Mouse (Mus musculus): ENCODE results near the gene Xdh. TPM values are rescaled to one million over a fixed set of nuclear protein-coding genes. Genes with fewer than 3 reads are reported as not detected.
A peak's percentile ranks its signal among the peaks of the same experiment; 100 is the strongest.
"Not testable (repeated sequence)": the region's sequence is repeated elsewhere in the genome, so short reads cannot be mapped to it uniquely, and the experiment has no call there.

Xdh gene
- polyA plus RNA-seq, 1 experiment from 2014 or later = 2.6 TPM

- Histone ChIP-seq H3K27me3 (ENCODE audit: control insufficient read depth, insufficient read depth, low read length) (no peaks in the 10 kb centered on the region), H3K9me3 (replicated peaks; ENCODE audit: control insufficient read depth, low read length) (no peaks in the 10 kb centered on the region), H3K9ac (ENCODE audit: low read length) (no peak overlapping the region), H3K27ac (ENCODE audit: low read length) (no peak overlapping the region), H3K4me3 (ENCODE audit: low read length) (no peak overlapping the region), H3K4me1 (ENCODE audit: control insufficient read depth, insufficient read depth, low read length) (no peaks in the 10 kb centered on the region; the same call in 1 of the 2 replicates), H3K36me3 (ENCODE audit: control insufficient read depth, insufficient read depth) (no peaks in the 10 kb centered on the region), H3K4me2 (ENCODE audit: low read depth, low read length) (no peak overlapping the region)
- no peak for ATAC-seq (replicated peaks; ENCODE audit: extremely low read depth, insufficient read depth, low FRiP score)
- WGBS = 74% methylated on average over 1 of the region's 1 CpGs
Measured at GRCm38 (mm10) chr17:73847399-73847798, 102.6 kb downstream of the Xdh start.

- Histone ChIP-seq H3K9me3 (replicated peaks; ENCODE audit: control insufficient read depth, low read length) (no peaks in the 10 kb centered on the region), H3K4me3 (ENCODE audit: low read length) (no peak overlapping the region), H3K9ac (ENCODE audit: low read length) (no peak overlapping the region), H3K4me1 (ENCODE audit: control insufficient read depth, insufficient read depth, low read length) (no peaks in the 10 kb centered on the region), H3K4me2 (ENCODE audit: low read depth, low read length) (no peak overlapping the region), H3K36me3 (ENCODE audit: control insufficient read depth, insufficient read depth) (no peaks in the 10 kb centered on the region), H3K27me3 (ENCODE audit: control insufficient read depth, insufficient read depth, low read length) (no peaks in the 10 kb centered on the region), H3K27ac (ENCODE audit: low read length) (no peak overlapping the region)
- no peak for ATAC-seq (replicated peaks; ENCODE audit: extremely low read depth, insufficient read depth, low FRiP score)
- WGBS = 65% methylated on average over 3 of the region's 3 CpGs
Measured at GRCm38 (mm10) chr17:73845632-73846031, 104.4 kb downstream of the Xdh start.

GRCm38 (mm10) chr17:73842963-73843362, 107.0 kb downstream of the Xdh start:
- Histone ChIP-seq H3K4me3 (ENCODE audit: low read length) (no peak overlapping the region), H3K4me1 (ENCODE audit: control insufficient read depth, insufficient read depth, low read length) (peaks cover 11% of the 10 kb centered on the region), H3K9me3 (replicated peaks; ENCODE audit: control insufficient read depth, low read length) (no peaks in the 10 kb centered on the region), H3K36me3 (ENCODE audit: control insufficient read depth, insufficient read depth) (no peaks in the 10 kb centered on the region), H3K4me2 (ENCODE audit: low read depth, low read length) (no peak overlapping the region), H3K27ac (ENCODE audit: low read length) (no peak overlapping the region), H3K9ac (ENCODE audit: low read length) (no peak overlapping the region), H3K27me3 (ENCODE audit: control insufficient read depth, insufficient read depth, low read length) (no peaks in the 10 kb centered on the region)
- no peak for ATAC-seq (replicated peaks; ENCODE audit: extremely low read depth, insufficient read depth, low FRiP score)
- 43% methylated on average over 1 of the region's 1 CpGs for WGBS

- Histone ChIP-seq H3K4me1 (ENCODE audit: control insufficient read depth, insufficient read depth, low read length) (peaks cover 11% of the 10 kb centered on the region), H3K27ac (ENCODE audit: low read length) (peak overlapping the region; percentile 15; the same call in 1 of the 2 replicates)
- not testable (repeated sequence) for H3K4me2 ChIP-seq (ENCODE audit: low read depth, low read length); H3K9ac ChIP-seq (ENCODE audit: low read length); H3K36me3 ChIP-seq (ENCODE audit: control insufficient read depth, insufficient read depth); H3K9me3 ChIP-seq (replicated peaks; ENCODE audit: control insufficient read depth, low read length); H3K4me3 ChIP-seq (ENCODE audit: low read length); H3K27me3 ChIP-seq (ENCODE audit: control insufficient read depth, insufficient read depth, low read length)
- peak; percentile 69; the same call in 1 of the 2 replicates for ATAC-seq (replicated peaks; ENCODE audit: extremely low read depth, insufficient read depth, low FRiP score)
- WGBS = 3% methylated on average over 1 of the region's 1 CpGs
Measured at GRCm38 (mm10) chr17:73839876-73840275, 110.1 kb downstream of the Xdh start.

- H3K9ac ChIP-seq (ENCODE audit: low read length) = no peak overlapping the region
- no peaks in the 10 kb centered on the region for H3K9me3 ChIP-seq (replicated peaks; ENCODE audit: control insufficient read depth, low read length)
- H3K27me3 ChIP-seq (ENCODE audit: control insufficient read depth, insufficient read depth, low read length) = no peaks in the 10 kb centered on the region
- ATAC-seq (replicated peaks; ENCODE audit: extremely low read depth, insufficient read depth, low FRiP score) = no peak
- peak overlapping the region; percentile 15; the same call in 1 of the 2 replicates for H3K27ac ChIP-seq (ENCODE audit: low read length)
- H3K36me3 ChIP-seq (ENCODE audit: control insufficient read depth, insufficient read depth) = no peaks in the 10 kb centered on the region
- WGBS = 32% methylated on average over 3 of the region's 3 CpGs
- H3K4me1 ChIP-seq (ENCODE audit: control insufficient read depth, insufficient read depth, low read length) = peaks cover 11% of the 10 kb centered on the region
- no peak overlapping the region for H3K4me2 ChIP-seq (ENCODE audit: low read depth, low read length)
- H3K4me3 ChIP-seq (ENCODE audit: low read length) = no peak overlapping the region
Measured at GRCm38 (mm10) chr17:73839086-73839835, 110.7 kb downstream of the Xdh start.

GRCm38 (mm10) chr17:73837244-73837643, 112.8 kb downstream of the Xdh start:
- WGBS = 75% methylated on average over 4 of the region's 4 CpGs

GRCm38 (mm10) chr17:73836601-73837000, 113.4 kb downstream of the Xdh start:
- Histone ChIP-seq H3K27me3 (ENCODE audit: control insufficient read depth, insufficient read depth, low read length) (no peaks in the 10 kb centered on the region), H3K4me1 (ENCODE audit: control insufficient read depth, insufficient read depth, low read length) (peaks cover 11% of the 10 kb centered on the region), H3K9ac (ENCODE audit: low read length) (no peak overlapping the region), H3K9me3 (replicated peaks; ENCODE audit: control insufficient read depth, low read length) (no peaks in the 10 kb centered on the region), H3K27ac (ENCODE audit: low read length) (no peak overlapping the region), H3K4me2 (ENCODE audit: low read depth, low read length) (no peak overlapping the region), H3K36me3 (ENCODE audit: control insufficient read depth, insufficient read depth) (no peaks in the 10 kb centered on the region), H3K4me3 (ENCODE audit: low read length) (no peak overlapping the region)
- 86% methylated on average over 3 of the region's 3 CpGs for WGBS
- ATAC-seq (replicated peaks; ENCODE audit: extremely low read depth, insufficient read depth, low FRiP score) = no peak

More at GRCm38 (mm10) chr17:73837244-73837643, 112.8 kb downstream of the Xdh start:
- no peaks in the 10 kb centered on the region for H3K27me3 ChIP-seq (ENCODE audit: control insufficient read depth, insufficient read depth, low read length)
- H3K4me2 ChIP-seq (ENCODE audit: low read depth, low read length) = no peak overlapping the region
- no peak overlapping the region for H3K9ac ChIP-seq (ENCODE audit: low read length)
- no peaks in the 10 kb centered on the region for H3K9me3 ChIP-seq (replicated peaks; ENCODE audit: control insufficient read depth, low read length)
- H3K4me3 ChIP-seq (ENCODE audit: low read length) = no peak overlapping the region
- H3K4me1 ChIP-seq (ENCODE audit: control insufficient read depth, insufficient read depth, low read length) = peaks cover 11% of the 10 kb centered on the region
- no peak overlapping the region for H3K27ac ChIP-seq (ENCODE audit: low read length)
- no peaks in the 10 kb centered on the region for H3K36me3 ChIP-seq (ENCODE audit: control insufficient read depth, insufficient read depth)
- ATAC-seq (replicated peaks; ENCODE audit: extremely low read depth, insufficient read depth, low FRiP score) = no peak

Other genes starting within 250 kb of the Xdh start
- 0.61 and 0.75 TPM in 2 replicates for gene Galnt14, start 239.7 kb downstream of the Xdh start, polyA plus RNA-seq (2015; fragmentation: Nextera tagmentation; extraction: Ambion mirVana)
- gene Ehd3, start 146.1 kb downstream of the Xdh start, polyA plus RNA-seq (2015; fragmentation: Nextera tagmentation; extraction: Ambion mirVana) = 2.7 and 3.1 TPM in 2 replicates
- not detected in 2 replicates for gene Srd5a2, start 97.7 kb upstream of the Xdh start, polyA plus RNA-seq (2015; fragmentation: Nextera tagmentation; extraction: Ambion mirVana)

Measured in heart, embryonic 16.5 days (tissue).